Mouse (Mus musculus) forebrain, embryonic 14.5 days (tissue): ENCODE results near the gene Tle2. TPM values are rescaled to one million over a fixed set of nuclear protein-coding genes. Genes with fewer than 3 reads are reported as not detected.

Source experiments
- ATAC-seq: fragments of 200-750 bp; cut with Nextera tagmentation; 2 replicates; pipeline ENCODE4 v1.8.0; 2017; ENCODE audit warnings: mild to moderate bottlenecking, moderate library complexity
- DNase-seq: peaks from one replicate; pipeline ENCODE4 v3.0.0-alpha.2; 2015; ENCODE audit warnings: low spot score
- H3K27ac ChIP-seq: fragments of 300-500 bp; sonication (generic); 2 replicates; pipeline ENCODE4 v1.5.1; 2014; ENCODE audit warnings: low read depth, mild to moderate bottlenecking, control low read depth, low read length, moderate library complexity
- H3K27me3 ChIP-seq: fragments of 300-500 bp; sonication (generic); replicated peaks from 2 replicates; pipeline ENCODE4 v1.6.1; 2014; ENCODE audit warnings: low read length, control low read depth, mixed read lengths; ENCODE audit not compliant: control insufficient read depth, insufficient read depth
- H3K36me3 ChIP-seq: fragments of 300-500 bp; sonication (generic); 2 replicates; pipeline ENCODE4 v1.6.1; 2014; ENCODE audit warnings: low read length, control low read depth; ENCODE audit not compliant: control insufficient read depth, insufficient read depth
- H3K4me1 ChIP-seq: fragments of 300-500 bp; sonication (generic); 2 replicates; pipeline ENCODE4 v1.6.1; 2014; ENCODE audit warnings: antibody characterized with exemption, low read length, control low read depth; ENCODE audit not compliant: control insufficient read depth, insufficient read depth
- H3K4me2 ChIP-seq: fragments of 300-500 bp; sonication (generic); 2 replicates; pipeline ENCODE4 v1.6.1; 2014; ENCODE audit warnings: mild to moderate bottlenecking, control low read depth, low read length
- H3K4me3 ChIP-seq: fragments of 300-500 bp; sonication (generic); 2 replicates; pipeline ENCODE4 v1.5.1; 2014; ENCODE audit warnings: low read depth, low read length, control low read depth
- H3K9ac ChIP-seq: fragments of 300-500 bp; sonication (generic); 2 replicates; pipeline ENCODE4 v1.6.1; 2014; ENCODE audit warnings: mild to moderate bottlenecking, low read length, control low read depth, moderate library complexity
- H3K9me3 ChIP-seq: fragments of 300-500 bp; sonication (generic); replicated peaks from 2 replicates; pipeline ENCODE4 v1.6.1; 2016; ENCODE audit warnings: low read length, control low read depth, mixed read lengths; ENCODE audit not compliant: control insufficient read depth
- WGBS: fragments of 180-500 bp; shearing (Covaris S2); extraction: QIAGEN DNeasy Blood & Tissue Kit; methylation state at CpG from one replicate; pipeline ENCODE4 v1.1.7; 2014; 5-methylcytosine and 5-hydroxymethylcytosine counted together
- polyA plus RNA-seq: library from polyadenylated mRNA; unstranded; fragments of >200 nt; fragmentation: Nextera tagmentation; extraction: Ambion mirVana; gene quantifications from 2 replicates; pipeline ENCODE4 v1.2.1, GENCODE M21; 2014

The Tle2 gene
- polyA plus RNA-seq, 1 experiment from 2014 or later, result 12.0 TPM

DNA sequence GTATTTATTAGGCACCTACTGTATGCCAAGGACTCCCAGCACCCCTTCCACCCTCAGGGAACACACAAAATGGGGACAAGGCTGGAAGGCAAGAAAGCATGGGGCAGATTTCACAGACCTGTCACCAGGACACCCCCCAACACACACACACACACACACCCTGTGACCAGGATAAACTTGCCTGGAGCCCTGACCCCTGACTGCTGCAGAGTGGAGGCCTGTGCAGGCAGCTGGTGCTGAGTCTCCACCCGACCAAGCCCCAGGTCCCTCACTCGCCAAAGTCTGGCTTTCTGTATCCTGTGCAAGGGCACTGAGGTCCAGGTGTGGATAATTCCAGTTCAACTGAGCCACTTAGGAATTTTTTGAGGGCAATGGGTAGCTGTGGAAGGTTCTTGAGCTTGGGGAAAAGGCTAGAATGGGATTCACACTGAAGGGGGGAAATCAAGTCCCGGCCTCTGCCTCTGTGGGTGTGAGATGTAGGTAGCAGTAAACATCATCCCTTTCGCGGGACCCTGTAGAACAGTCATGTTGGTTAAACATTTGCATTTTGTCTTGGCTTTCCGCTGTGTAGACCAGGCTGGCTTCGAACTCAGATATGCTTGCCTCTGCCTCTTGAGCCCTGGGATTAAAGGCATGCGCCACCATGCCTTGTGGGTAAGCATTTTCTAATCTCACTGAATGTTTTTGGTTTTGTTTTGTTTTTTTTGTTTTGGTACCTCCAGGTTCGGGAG lies 4.7 kb upstream of the Tle2 start:
- no peak overlapping the region for H3K9ac ChIP-seq
- no peak overlapping the region for H3K4me3 ChIP-seq
- H3K4me2 ChIP-seq, result no peak overlapping the region
- H3K4me1 ChIP-seq, result peaks cover 31% of the 10 kb centered on the region
- peaks cover 26% of the 10 kb centered on the region for H3K27me3 ChIP-seq
- peak overlapping the region; percentile 85; the same call in 1 of the 2 replicates for H3K27ac ChIP-seq
- ATAC-seq (no peak), DNase-seq (no peak)
- H3K36me3 ChIP-seq, result peaks cover 23% of the 10 kb centered on the region
- no peaks in the 10 kb centered on the region for H3K9me3 ChIP-seq
- 22% methylated on average over 9 of the region's 9 CpGs for WGBS

DNA sequence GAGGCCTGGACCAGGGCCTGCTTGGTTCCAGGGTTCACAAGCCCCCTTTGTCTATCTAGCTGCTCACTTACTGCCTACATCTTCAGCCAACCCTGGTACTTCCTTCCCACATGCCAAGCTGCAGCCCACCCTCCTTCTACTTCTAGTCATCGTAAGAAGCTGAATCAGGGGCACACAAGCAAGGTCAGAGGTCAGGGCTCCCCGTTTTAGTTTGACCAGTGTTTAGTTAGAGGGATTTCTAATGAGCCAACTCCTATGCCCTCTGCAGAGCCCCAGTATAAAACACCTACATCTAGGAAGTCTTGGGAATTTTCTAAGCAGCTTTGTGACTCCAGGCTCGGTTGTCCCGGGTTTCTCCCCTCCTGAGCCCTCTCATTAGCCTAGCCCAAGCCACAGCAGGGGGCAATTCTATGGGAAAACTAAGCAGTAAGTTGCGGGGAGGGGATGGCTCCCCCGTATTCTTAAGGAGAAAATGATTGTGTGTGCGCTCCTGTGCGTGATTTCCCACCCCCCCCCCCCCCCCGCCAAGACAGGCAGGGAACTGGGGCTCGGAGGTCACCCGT lies 4.0 kb upstream of the Tle2 start:
- peaks cover 25% of the 10 kb centered on the region for H3K27me3 ChIP-seq

DNA sequence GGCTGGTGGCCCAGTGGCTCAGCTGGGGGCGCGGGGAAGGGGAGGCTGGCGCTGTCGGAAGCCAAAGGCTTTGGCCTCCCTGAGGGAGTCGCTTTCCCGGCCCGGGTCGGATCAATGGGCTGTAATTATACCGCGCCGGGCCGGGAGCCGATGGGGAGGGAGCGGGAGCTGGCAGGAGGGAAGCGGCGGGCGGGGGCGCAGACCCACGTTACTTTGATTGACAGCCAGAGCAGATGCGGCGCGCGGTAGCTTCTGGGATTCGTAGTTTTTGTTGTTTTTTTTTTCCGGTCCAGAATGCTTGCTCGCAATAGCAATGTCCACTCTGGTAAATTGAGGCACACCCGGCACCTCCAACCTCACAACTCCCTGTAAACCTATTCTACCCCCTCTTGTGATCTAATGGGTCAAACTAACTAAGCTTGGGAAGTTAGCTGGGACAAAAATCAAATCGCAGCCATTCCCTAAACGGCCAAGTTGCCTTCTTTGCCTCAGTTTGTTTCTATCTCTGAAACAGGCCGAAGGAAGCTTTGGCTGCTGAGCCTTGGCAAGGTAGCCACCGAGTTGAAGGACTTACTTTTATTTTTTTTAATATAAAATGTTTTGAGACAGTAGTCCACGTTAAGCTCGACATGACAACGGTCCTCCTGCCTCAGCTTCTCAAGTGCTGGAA lies 3.4 kb upstream of the Tle2 start:
- H3K9me3 ChIP-seq, result no peaks in the 10 kb centered on the region
- peak; percentile 73 for ATAC-seq
- peaks cover 39% of the 10 kb centered on the region for H3K4me1 ChIP-seq
- peak overlapping the region; percentile 34 for H3K4me3 ChIP-seq
- H3K36me3 ChIP-seq, result peaks cover 10% of the 10 kb centered on the region
- peaks cover 24% of the 10 kb centered on the region for H3K27me3 ChIP-seq
- under 1% methylated on average over 34 of the region's 34 CpGs for WGBS
- peak overlapping the region; percentile 85 for H3K27ac ChIP-seq
- H3K4me2 ChIP-seq, result peak overlapping the region; percentile 85
- peak overlapping the region; percentile 17; the same call in 1 of the 2 replicates for H3K9ac ChIP-seq
- DNase-seq, result peak; percentile 98

More for the DNA sequence above, 4.0 kb upstream of the Tle2 start:
- peaks cover 17% of the 10 kb centered on the region for H3K36me3 ChIP-seq
- H3K27ac ChIP-seq, result peak overlapping the region; percentile 85
- H3K9me3 ChIP-seq, result no peaks in the 10 kb centered on the region
- DNase-seq (peak; percentile 85), ATAC-seq (peak; percentile 16)
- H3K4me1 ChIP-seq, result peaks cover 32% of the 10 kb centered on the region
- 0% methylated on average over 10 of the region's 11 CpGs for WGBS
- 0 out of 2 replicates have a peak overlapping the region, but pooled peaks have one; percentile 17 for H3K9ac ChIP-seq
- H3K4me3 ChIP-seq, result peak overlapping the region; percentile 34
- peak overlapping the region; percentile 85 for H3K4me2 ChIP-seq

DNA sequence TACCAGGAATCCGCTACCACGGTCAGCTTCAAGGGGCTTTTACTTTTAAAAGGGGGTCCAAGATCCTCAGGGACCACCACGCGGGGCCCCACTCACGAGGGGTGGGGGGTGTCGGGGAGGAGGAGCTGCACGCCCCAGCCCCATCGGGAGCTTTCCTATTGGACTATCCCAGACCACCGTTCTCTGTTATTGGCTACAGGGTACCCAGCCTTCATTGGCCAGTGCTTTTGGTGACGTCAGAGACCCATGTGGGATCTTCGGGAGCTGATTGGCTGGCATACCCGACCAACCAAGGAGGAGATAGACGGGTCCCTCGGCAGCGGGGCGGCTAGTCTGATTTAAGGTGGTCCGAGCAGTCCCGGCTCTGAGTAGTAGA lies 2.9 kb upstream of the Tle2 start:
- peak overlapping the region; percentile 85 for H3K27ac ChIP-seq
- ATAC-seq (peak; percentile 94), DNase-seq (peak; percentile 100)
- peaks cover 39% of the 10 kb centered on the region for H3K4me1 ChIP-seq
- peak overlapping the region; percentile 34 for H3K4me3 ChIP-seq
- peak overlapping the region; percentile 85 for H3K4me2 ChIP-seq
- no peaks in the 10 kb centered on the region for H3K9me3 ChIP-seq
- 1% methylated on average over 18 of the region's 18 CpGs for WGBS
- peaks cover 25% of the 10 kb centered on the region for H3K27me3 ChIP-seq
- no peak overlapping the region for H3K9ac ChIP-seq
- peaks cover 6% of the 10 kb centered on the region; the same call in 1 of the 2 replicates for H3K36me3 ChIP-seq

DNA sequence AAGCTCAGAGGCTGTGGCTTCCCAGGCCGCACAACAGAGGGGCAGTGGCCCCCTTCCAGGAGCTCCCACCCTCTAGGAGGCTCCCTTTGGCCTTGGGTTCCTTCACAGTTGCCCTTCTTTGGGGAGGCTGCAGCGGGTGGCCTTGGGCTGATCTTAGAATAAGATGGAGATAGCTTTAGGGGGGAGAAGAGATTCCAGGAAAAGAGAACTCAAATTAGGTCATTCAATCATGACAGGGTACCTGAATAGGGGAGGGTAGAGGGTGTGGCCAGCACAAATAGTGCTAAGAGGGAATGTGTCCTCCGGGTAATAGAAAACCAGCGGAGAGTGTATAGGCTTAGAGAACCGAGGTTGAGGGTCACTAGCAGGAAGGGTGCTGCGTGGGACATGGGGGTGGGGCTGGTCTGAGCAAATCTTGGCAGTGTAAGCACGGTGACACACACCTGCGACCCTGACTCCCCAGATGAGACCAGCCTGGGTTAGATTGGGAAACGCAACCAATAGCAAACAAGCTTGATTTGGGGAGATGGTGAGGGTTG lies 2.2 kb upstream of the Tle2 start:
- DNase-seq (no peak), ATAC-seq (no peak; the same call in 1 of the 2 replicates)
- Histone ChIP-seq H3K9ac (no peak overlapping the region), H3K27me3 (peaks cover 26% of the 10 kb centered on the region), H3K4me2 (peak overlapping the region; percentile 85), H3K4me3 (0 out of 2 replicates have a peak overlapping the region, but pooled peaks have one; percentile 8), H3K27ac (no peak overlapping the region), H3K4me1 (peaks cover 39% of the 10 kb centered on the region), H3K36me3 (peaks cover under 1% of the 10 kb centered on the region; the same call in 1 of the 2 replicates), H3K9me3 (no peaks in the 10 kb centered on the region)
- 2% methylated on average over 9 of the region's 9 CpGs for WGBS

DNA sequence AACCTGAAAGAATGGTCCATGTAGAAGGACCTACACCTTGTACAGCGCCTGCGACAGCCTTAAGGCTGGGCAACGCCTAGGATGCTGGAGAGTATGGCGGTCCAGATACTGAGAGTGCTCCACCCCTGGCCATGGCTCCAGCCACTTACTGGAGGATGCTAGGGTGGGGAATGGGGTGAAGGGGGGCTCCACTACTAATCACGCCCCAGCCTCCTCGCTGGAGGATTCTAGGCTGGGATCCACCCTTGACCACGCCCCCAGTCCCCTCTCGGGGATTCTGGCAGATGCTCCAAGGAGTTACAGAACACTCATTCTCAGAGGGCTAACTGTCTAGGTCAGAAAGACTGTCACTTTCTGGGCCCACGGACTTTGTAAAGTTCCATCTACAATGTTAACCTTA lies 1.4 kb upstream of the Tle2 start:
- Histone ChIP-seq H3K4me2 (no peak overlapping the region), H3K4me1 (peaks cover 39% of the 10 kb centered on the region), H3K9me3 (no peaks in the 10 kb centered on the region), H3K4me3 (no peak overlapping the region), H3K27me3 (peaks cover 26% of the 10 kb centered on the region), H3K9ac (no peak overlapping the region), H3K36me3 (no peaks in the 10 kb centered on the region), H3K27ac (no peak overlapping the region)
- WGBS, result 7% methylated on average over 9 of the region's 9 CpGs
- no peak for ATAC-seq
- no peak for DNase-seq

DNA sequence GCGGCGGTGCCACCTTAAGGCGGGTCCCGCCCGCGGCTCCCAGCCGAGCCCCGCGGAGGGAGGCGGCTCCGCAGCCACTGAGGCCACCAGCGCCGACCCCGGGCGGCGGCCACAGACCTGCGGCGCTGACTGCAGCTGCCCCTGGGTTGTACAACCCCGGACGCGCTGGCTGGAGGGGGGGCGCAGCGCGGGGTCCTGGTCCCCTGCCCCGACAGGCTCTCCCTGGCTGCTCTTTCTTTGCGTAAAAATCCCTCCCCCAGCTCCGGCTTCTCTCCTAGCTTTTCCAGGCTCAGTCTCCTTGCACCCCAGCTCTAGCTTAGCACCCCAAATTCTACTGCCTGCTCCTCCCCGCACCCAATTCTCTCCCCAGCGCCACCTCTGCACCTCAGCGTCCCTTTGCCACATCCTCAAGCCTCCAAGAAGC lies 859 bp downstream of the Tle2 start:
- no peak overlapping the region for H3K27ac ChIP-seq
- peaks cover 26% of the 10 kb centered on the region for H3K4me1 ChIP-seq
- DNase-seq (no peak), ATAC-seq (no peak)
- H3K27me3 ChIP-seq, result peaks cover 24% of the 10 kb centered on the region
- WGBS, result under 1% methylated on average over 29 of the region's 30 CpGs
- H3K4me3 ChIP-seq, result peak overlapping the region; percentile 50
- H3K4me2 ChIP-seq, result peak overlapping the region; percentile 70
- H3K36me3 ChIP-seq, result no peaks in the 10 kb centered on the region
- H3K9me3 ChIP-seq, result no peaks in the 10 kb centered on the region
- H3K9ac ChIP-seq, result peak overlapping the region; percentile 68

DNA sequence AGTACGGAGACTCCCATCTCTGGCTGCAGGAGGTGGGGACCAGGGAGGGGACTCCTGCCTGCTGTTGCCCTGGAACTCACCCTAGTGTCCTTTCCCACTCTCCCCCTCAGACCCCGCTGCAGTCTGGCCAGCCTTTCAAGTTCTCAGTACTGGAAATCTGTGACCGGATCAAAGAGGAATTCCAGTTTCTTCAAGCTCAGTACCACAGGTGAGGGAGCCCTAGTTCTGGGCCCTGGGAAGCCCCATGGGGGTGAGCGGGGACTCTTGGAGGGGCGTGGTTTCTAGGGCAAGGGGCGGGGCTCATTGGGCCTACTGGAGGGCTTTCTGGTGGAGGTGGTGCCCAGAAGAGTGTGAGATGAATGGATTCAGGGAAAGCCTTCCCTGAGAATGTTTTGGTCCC lies 1.3 kb downstream of the Tle2 start:
- Histone ChIP-seq H3K9ac (peak overlapping the region; percentile 68), H3K27ac (no peak overlapping the region), H3K9me3 (no peaks in the 10 kb centered on the region), H3K36me3 (no peaks in the 10 kb centered on the region), H3K4me3 (peak overlapping the region; percentile 50), H3K4me2 (peak overlapping the region; percentile 70), H3K27me3 (peaks cover 24% of the 10 kb centered on the region), H3K4me1 (peaks cover 22% of the 10 kb centered on the region)
- 2% methylated on average over 6 of the region's 6 CpGs for WGBS
- no peak for ATAC-seq
- no peak for DNase-seq
